Mouse (Mus musculus) embryo, embryonic 11.5 days (tissue): ENCODE results near the gene Plin4.

Experiments used
- DNase-seq: peaks from one replicate; pipeline ENCODE4 v3.0.0-alpha.2; 2012; ENCODE audit warnings: low read depth, low spot score

Gene Plin4

DNA sequence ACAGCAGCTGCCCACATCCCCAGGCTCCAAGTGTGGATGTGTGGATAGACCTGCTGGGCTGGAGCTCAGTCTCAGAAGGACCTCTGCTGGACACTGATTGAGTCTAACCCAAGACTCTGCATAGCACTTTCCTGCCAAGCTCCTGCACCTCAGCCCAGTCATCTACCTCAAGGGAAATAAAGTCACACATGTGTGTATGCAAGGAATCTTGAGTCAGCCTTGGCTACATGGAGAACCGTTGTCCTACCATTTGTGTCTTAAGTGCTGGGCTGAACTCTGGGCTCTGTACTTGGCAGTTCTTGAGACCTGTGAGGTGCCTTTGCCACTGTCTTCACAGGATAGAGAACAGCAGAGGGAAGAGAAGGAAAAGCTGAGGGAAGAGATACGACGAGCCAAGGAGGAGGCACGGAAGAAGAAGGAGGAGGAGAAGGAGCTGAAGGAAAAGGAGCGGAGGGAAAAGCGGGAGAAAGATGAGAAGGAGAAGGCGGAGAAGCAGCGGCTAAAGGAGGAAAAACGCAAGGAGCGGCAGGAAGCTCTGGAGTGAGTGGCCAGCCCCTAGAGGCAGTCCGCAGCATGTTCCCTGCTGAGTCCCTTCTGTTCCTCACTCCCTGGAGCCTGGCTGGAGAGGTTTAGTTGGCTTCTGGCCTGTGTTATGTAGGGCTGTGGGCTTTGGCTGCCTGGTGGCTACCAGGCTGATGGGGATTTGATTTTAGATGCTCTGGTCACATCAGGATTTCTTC, 52.1 kb downstream of the Plin4 start:
- no peak for DNase-seq

- no peak for DNase-seq
Observed at GRCm38 (mm10) chr17:56055945-56056678, 53.5 kb downstream of the Plin4 start.

DNA sequence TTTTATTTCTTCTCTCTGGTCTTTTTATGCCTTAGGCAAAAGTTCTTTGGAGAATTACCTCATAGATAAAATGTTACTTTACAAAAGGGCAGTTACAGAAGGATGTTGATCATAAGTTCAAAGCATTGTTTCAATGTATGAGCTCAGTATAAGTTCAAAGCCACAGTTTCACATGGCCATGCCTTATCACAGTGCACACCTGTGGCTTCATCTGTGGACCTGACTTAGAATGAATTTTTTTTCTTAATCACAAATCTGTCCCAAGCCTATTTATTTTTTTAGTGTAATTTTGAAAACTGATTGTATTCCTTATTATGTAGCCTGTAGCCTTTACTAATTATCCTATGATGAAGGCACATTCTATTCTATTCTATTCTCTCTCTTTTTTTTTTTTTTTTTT, 54.7 kb downstream of the Plin4 start:
- no peak for DNase-seq

DNA sequence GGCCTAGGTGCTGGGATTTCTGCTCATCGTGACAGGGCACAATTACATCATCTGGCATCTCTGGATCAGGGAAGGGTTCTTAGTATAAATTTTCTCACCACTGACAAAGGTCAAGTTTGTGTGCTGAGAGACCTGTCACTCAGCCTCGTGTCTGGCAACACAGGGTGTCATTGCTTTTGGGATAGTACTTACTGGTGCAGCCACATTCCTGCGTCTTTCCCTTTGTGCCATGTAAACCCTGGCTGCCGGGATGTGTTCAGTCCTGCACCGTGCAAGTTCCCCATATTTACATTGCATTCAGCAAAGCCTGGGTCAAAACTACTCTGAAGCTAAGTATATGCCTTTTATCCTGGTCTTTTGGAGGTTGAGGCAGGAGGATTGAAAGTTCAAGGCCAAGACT, 58.2 kb downstream of the Plin4 start:
- no peak for DNase-seq
